Mouse (Mus musculus) intestine, embryonic 16.5 days (tissue): ENCODE measurements around the gene Tap1. TPM values are rescaled to one million over a fixed set of nuclear protein-coding genes. Genes with fewer than 3 reads are reported as not detected.

ENCODE experiments used
- ATAC-seq: fragments of 200-750 bp; cut with Nextera tagmentation; 2 replicates; pipeline ENCODE4 v1.8.0; 2017; ENCODE audit warnings: moderate TSS enrichment, moderate library complexity
- H3K27ac ChIP-seq: fragments of 300-500 bp; sonication (generic); 2 replicates; pipeline ENCODE4 v1.5.1; 2014; ENCODE audit warnings: mild to moderate bottlenecking, low read length
- H3K27me3 ChIP-seq: fragments of 300-500 bp; sonication (generic); replicated peaks from 2 replicates; pipeline ENCODE4 v1.6.1; 2014; ENCODE audit warnings: low read length, control low read depth, mixed read lengths; ENCODE audit not compliant: control insufficient read depth, insufficient read depth
- H3K36me3 ChIP-seq: fragments of 300-500 bp; sonication (generic); 2 replicates; pipeline ENCODE4 v1.6.1; 2014; ENCODE audit warnings: low read length, control low read depth; ENCODE audit not compliant: control insufficient read depth, insufficient read depth
- H3K4me1 ChIP-seq: fragments of 300-500 bp; sonication (generic); 2 replicates; pipeline ENCODE4 v1.6.1; 2014; ENCODE audit warnings: low read length, control low read depth, mixed read lengths; ENCODE audit not compliant: control insufficient read depth, insufficient read depth
- H3K4me2 ChIP-seq: fragments of 300-500 bp; sonication (generic); 2 replicates; pipeline ENCODE4 v1.6.1; 2014; ENCODE audit warnings: low read depth, low read length, control low read depth
- H3K4me3 ChIP-seq: fragments of 300-500 bp; sonication (generic); 2 replicates; pipeline ENCODE4 v1.5.1; 2014; ENCODE audit warnings: mild to moderate bottlenecking, low read length
- H3K9ac ChIP-seq: fragments of 300-500 bp; sonication (generic); 2 replicates; pipeline ENCODE4 v1.6.1; 2014; ENCODE audit warnings: low read depth, low read length
- H3K9me3 ChIP-seq: fragments of 300-500 bp; sonication (generic); 2 replicates; pipeline ENCODE4 v1.6.1; 2016; ENCODE audit warnings: low read length, control low read depth; ENCODE audit not compliant: control insufficient read depth
- whole genome bisulfite sequencing: fragments of 180-500 bp; shearing (Covaris S2); extraction: QIAGEN DNeasy Blood & Tissue Kit; methylation state at CpG from one replicate; pipeline ENCODE4 v1.1.7; 2014; 5-methylcytosine and 5-hydroxymethylcytosine counted together
- polyA plus RNA-seq: library from polyadenylated mRNA; unstranded; fragments of >200 nt; fragmentation: Nextera tagmentation; extraction: Ambion mirVana; gene quantifications from 2 replicates; pipeline ENCODE4 v1.2.1, GENCODE M21; 2015

Tap1 gene
- polyA plus RNA-seq = 8.4 and 8.5 TPM in 2 replicates

DNA sequence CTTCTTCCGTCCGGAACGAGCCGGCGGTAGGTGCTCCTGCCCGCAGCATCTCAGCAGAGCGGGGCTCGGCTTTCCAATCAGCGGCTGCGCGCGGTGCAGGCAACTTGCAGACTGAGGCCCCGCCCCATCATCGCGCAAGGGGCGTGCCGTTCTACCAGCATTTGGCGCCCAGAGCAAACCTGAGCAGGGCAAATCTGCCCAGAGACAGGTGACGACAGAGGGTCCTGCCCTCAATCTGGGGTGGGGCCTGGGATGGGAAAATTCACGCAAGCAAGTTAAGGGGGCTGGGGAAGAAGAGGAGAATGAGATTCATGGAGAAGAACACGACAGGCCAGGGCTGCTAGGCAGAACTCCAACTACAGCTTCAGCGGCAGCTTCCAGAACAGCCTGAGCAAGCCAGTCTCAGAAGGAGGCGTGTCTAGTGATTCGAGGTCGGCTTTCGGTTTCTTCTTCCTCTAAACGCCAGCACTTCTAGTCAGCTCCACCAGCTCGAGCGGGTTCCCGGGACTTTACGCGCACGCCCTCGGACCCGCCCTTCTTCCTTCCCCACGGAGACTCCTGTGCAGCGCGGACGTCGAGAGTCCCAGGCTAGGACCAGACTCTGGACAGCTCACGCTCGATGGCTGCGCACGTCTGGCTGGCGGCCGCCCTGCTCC lies at the start of gene Tap1, which contains the start of gene Psmb9:
Gene Tap1, plus strand, starts transcription at position 293 of the 656 bp plus-strand sequence.
Gene Psmb9, minus strand, starts transcription at position 504 of the 656 bp plus-strand sequence.
- Histone ChIP-seq H3K27me3 (no peaks in the 10 kb centered on the region; the same call in 1 of the 2 replicates), H3K9me3 (no peaks in the 10 kb centered on the region), H3K27ac (peak within 1 kb of the TSS; percentile 78), H3K9ac (peak within 1 kb of the TSS; percentile 78), H3K36me3 (no peaks in the 10 kb centered on the region), H3K4me2 (peak within 1 kb of the TSS; percentile 97), H3K4me3 (peak within 1 kb of the TSS; percentile 62), H3K4me1 (peaks cover 13% of the 10 kb centered on the region)
- under 1% methylated on average over 46 of the region's 46 CpGs for WGBS
- ATAC-seq = peak; percentile 98

DNA sequence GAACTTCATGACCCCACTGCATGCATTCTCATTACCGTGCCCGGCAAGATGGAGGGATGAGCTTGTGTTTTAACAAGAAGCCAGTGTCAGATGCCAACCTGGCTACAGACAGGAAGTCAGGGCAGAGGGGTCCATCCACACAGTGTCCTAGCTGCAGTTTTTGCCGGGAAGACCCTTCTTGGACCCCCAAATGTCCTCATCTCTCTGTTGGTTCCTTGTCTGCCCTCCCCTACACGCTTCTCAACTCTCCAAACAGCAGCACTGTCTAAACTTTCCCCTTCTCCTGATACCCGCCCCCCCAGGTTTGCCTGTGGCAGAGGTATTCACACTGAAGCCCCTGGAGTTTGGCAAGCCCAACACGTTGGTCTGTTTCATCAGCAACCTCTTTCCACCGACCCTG lies 49.8 kb upstream of the Tap1 start:
- WGBS = 67% methylated on average over 7 of the region's 7 CpGs
- H3K4me1 ChIP-seq = peaks cover 12% of the 10 kb centered on the region; the same call in 1 of the 2 replicates
- no peak overlapping the region for H3K4me2 ChIP-seq
- H3K9me3 ChIP-seq = no peaks in the 10 kb centered on the region
- H3K9ac ChIP-seq = no peak overlapping the region
- no peak overlapping the region for H3K27ac ChIP-seq
- H3K36me3 ChIP-seq = no peaks in the 10 kb centered on the region
- no peak overlapping the region for H3K4me3 ChIP-seq
- H3K27me3 ChIP-seq = peaks cover 8% of the 10 kb centered on the region; the same call in 1 of the 2 replicates
- no peak for ATAC-seq

DNA sequence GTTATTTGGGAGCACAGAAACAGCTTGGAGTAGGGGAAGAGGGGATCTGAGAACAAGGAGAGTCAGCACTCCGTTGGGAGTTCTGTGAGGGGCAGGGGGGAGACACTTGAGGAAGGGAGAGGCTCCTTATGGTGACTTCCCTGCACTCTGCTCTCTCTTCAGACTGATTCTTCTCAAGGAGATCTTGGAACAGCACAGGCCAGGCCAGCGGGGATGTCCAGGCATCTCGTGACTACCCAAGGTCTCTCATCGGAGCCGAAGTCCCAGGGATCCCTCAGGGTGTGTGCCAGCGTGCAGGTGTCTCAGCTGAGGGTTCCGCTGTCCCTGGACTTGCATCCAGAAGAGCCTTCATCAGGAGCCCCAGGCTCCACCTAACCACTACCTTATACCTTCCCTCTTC lies 48.7 kb upstream of the Tap1 start:
- H3K36me3 ChIP-seq = no peaks in the 10 kb centered on the region
- no peak overlapping the region for H3K4me2 ChIP-seq
- no peak for ATAC-seq
- 80% methylated on average over 7 of the region's 7 CpGs for WGBS
- no peak overlapping the region for H3K27ac ChIP-seq
- no peaks in the 10 kb centered on the region for H3K9me3 ChIP-seq
- H3K9ac ChIP-seq = no peak overlapping the region
- peaks cover 12% of the 10 kb centered on the region; the same call in 1 of the 2 replicates for H3K4me1 ChIP-seq
- H3K27me3 ChIP-seq = peaks cover 8% of the 10 kb centered on the region; the same call in 1 of the 2 replicates
- no peak overlapping the region for H3K4me3 ChIP-seq

DNA sequence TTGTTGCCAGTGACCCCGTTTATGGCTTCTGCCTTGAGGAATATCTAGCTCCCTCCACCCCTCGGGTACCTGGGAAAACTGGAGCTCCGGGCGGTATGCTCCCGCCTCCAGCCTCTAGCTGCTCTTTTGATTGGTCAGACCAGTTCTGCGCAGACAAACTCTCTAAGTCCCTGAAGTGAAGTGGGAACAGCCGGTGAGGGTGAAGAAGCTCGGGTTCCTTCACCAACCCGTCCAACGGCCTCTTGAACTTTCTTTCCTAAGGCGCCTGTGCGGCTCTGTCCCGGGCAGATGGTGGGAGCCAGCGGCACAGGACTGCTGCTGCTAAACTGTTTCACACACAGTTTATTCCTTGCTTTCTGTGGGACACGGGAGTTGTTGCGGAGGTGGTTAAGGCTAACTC lies 47.9 kb upstream of the Tap1 start:
- peak; percentile 40; the same call in 1 of the 2 replicates for ATAC-seq
- H3K9ac ChIP-seq = peak overlapping the region; percentile 59

DNA sequence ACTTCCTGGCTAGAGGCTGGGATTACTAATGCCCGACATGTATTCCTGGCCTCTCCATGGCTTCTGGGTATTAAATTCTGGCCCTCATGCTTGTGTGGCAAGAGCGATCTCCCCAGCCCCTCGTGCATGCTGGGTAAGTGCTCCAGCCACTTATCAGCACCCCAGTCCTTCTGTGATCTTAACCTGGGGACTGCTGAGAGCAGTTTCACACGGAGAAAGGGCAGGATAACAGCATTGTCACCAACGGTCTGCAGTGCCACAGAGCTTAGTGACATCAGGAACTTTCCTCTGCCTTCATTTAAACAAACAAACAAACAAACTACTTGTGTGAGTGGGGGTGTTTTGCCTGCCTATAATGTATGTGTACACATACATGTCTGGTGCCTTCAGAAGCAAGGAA lies 47.1 kb upstream of the Tap1 start:
- Histone ChIP-seq H3K27ac (no peak overlapping the region), H3K36me3 (no peaks in the 10 kb centered on the region), H3K4me1 (peaks cover 12% of the 10 kb centered on the region; the same call in 1 of the 2 replicates), H3K9me3 (no peaks in the 10 kb centered on the region), H3K9ac (0 out of 2 replicates have a peak overlapping the region, but pooled peaks have one; percentile 14), H3K4me2 (no peak overlapping the region), H3K4me3 (no peak overlapping the region), H3K27me3 (peaks cover 8% of the 10 kb centered on the region; the same call in 1 of the 2 replicates)
- WGBS = 8% methylated on average over 5 of the region's 5 CpGs
- ATAC-seq = no peak

More for the DNA sequence above, 47.9 kb upstream of the Tap1 start:
- Histone ChIP-seq H3K27ac (no peak overlapping the region), H3K4me2 (peak overlapping the region; percentile 82), H3K9me3 (no peaks in the 10 kb centered on the region), H3K36me3 (no peaks in the 10 kb centered on the region), H3K4me1 (peaks cover 12% of the 10 kb centered on the region; the same call in 1 of the 2 replicates), H3K27me3 (peaks cover 8% of the 10 kb centered on the region; the same call in 1 of the 2 replicates), H3K4me3 (peak overlapping the region; percentile 44)
- 1% methylated on average over 16 of the region's 16 CpGs for WGBS

DNA sequence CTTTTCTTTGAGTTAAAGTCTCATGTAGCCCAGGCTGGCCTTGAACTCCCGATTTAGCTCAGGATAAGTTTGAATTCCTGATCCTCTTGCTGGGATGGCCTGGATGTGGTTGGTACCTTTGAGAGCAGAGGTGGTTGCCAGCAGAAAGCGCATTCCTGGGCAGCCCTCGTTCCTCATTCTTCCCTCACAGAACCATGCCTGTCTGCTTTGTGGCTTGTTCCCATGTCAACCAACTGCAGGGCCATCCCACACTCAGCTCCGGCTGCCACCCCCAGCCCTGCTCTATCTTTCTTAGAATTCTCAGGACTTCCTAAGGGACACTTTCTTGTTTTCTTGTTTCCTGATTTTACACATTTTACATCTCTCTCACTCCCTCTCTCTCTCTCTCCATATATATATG lies 45.9 kb upstream of the Tap1 start:
- Histone ChIP-seq H3K9me3 (no peaks in the 10 kb centered on the region), H3K27me3 (peaks cover 8% of the 10 kb centered on the region; the same call in 1 of the 2 replicates), H3K36me3 (no peaks in the 10 kb centered on the region), H3K4me2 (no peak overlapping the region), H3K27ac (no peak overlapping the region), H3K4me1 (peaks cover 8% of the 10 kb centered on the region; the same call in 1 of the 2 replicates), H3K9ac (no peak overlapping the region), H3K4me3 (no peak overlapping the region)
- WGBS = 54% methylated on average over 4 of the region's 4 CpGs
- ATAC-seq = no peak

DNA sequence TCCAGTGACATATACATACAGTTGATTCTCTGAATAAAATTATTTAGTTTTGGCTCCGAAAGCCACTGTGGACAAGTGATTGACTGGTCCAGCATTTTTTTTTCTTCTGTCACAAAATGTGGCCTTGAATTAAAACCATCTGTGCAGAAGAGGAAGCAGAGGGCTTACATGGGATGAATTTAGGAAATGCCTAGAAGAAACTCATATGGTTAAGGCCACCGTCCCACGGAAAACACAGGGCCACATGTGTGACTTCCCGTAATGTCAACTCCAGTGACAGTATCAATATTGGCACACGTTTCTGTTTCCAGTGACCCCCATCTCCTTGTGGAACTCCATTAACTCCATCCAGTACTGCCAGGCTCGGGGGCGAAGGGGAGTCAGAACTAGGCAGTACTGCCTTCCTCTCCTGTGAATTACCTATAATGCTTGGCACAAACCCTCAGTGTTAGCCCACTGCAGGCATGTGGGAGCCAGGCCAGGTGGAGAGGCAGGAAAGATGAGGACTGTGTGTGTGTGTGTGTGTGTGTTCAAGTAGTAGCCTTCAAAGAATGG lies 44.8 kb upstream of the Tap1 start:
- no peaks in the 10 kb centered on the region for H3K9me3 ChIP-seq
- H3K4me2 ChIP-seq = no peak overlapping the region
- peaks cover 8% of the 10 kb centered on the region; the same call in 1 of the 2 replicates for H3K4me1 ChIP-seq
- H3K9ac ChIP-seq = no peak overlapping the region
- no peak overlapping the region for H3K4me3 ChIP-seq
- H3K36me3 ChIP-seq = no peaks in the 10 kb centered on the region
- H3K27ac ChIP-seq = no peak overlapping the region
- WGBS = 85% methylated on average over 7 of the region's 7 CpGs
- H3K27me3 ChIP-seq = peaks cover 8% of the 10 kb centered on the region; the same call in 1 of the 2 replicates
- no peak for ATAC-seq

DNA sequence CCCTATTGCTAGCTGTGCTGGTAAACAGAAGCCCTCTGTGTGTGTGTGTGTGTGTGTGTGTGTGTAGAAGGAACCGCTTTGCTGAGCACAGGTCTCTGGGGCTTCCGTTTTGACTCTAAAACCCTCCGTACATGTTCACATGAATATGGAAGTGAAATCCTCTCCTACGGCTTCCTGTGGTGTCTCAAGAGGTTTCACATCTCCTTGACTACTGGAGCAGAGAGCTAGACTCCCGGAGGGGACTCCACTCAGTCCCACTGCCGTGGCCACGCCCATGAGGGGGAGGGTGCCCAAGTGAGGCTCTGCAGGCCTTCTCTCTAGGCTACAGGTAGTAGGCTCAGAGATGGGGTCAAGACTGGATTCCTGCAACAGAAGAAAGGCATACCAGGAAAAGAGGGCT lies 44.3 kb upstream of the Tap1 start, which contains the start of gene H2-DMb2:
Gene H2-DMb2, plus strand, starts transcription at position 275 of the 400 bp plus-strand sequence.
- H3K27ac ChIP-seq = no peak within 1 kb of the TSS
- H3K9me3 ChIP-seq = no peaks in the 10 kb centered on the region
- no peak within 1 kb of the TSS for H3K4me3 ChIP-seq
- ATAC-seq = no peak
- WGBS = 30% methylated on average over 7 of the region's 7 CpGs
- H3K4me1 ChIP-seq = peaks cover 8% of the 10 kb centered on the region; the same call in 1 of the 2 replicates
- no peaks in the 10 kb centered on the region for H3K36me3 ChIP-seq
- H3K9ac ChIP-seq = no peak within 1 kb of the TSS
- no peak within 1 kb of the TSS for H3K4me2 ChIP-seq
- peaks cover 8% of the 10 kb centered on the region; the same call in 1 of the 2 replicates for H3K27me3 ChIP-seq

DNA sequence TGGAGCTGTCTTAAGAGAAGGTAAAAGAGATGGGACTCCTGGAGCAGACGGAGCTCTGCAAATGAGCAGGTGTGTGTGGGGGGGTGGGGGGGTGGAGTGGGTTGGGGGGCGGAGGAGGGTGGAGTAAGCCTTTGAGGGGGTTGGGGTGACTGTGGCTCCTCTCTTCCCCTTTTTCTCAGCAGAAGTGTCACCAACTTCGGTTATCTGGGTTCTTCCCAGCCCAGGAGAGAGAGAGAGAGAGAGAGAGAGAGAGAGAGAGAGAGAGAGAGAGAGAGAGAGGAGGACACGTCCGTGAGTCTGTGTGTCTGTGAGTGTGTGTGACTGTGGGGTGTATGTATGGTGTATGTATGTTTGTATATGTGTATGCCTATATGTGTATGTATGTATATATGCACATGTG lies 43.9 kb upstream of the Tap1 start:
- H3K4me1 ChIP-seq = peaks cover 8% of the 10 kb centered on the region; the same call in 1 of the 2 replicates
- 63% methylated on average over 5 of the region's 5 CpGs for WGBS
- peaks cover 8% of the 10 kb centered on the region; the same call in 1 of the 2 replicates for H3K27me3 ChIP-seq
- no peak overlapping the region for H3K9ac ChIP-seq
- H3K27ac ChIP-seq = no peak overlapping the region
- no peak overlapping the region for H3K4me2 ChIP-seq
- no peak overlapping the region for H3K4me3 ChIP-seq
- no peaks in the 10 kb centered on the region for H3K36me3 ChIP-seq
- H3K9me3 ChIP-seq = no peaks in the 10 kb centered on the region
- ATAC-seq = no peak
